Mouse (Mus musculus) liver, adult 2 months (tissue): Measurements from ENCODE around the gene Abcc5.

Experiments used
- CTCF ChIP-seq: fragments of 200-500 bp; IDR thresholded peaks from 2 replicates; pipeline ENCODE4 v1.5.1; 2011; ENCODE audit warnings: low read depth, low read length, control low read depth
- POLR2A ChIP-seq: fragments of 200-500 bp; IDR thresholded peaks from 2 replicates; pipeline ENCODE4 v1.6.1; 2011; ENCODE audit warnings: low read length, control low read depth; ENCODE audit not compliant: insufficient read depth; ENCODE audit errors: extremely low read depth

DNA sequence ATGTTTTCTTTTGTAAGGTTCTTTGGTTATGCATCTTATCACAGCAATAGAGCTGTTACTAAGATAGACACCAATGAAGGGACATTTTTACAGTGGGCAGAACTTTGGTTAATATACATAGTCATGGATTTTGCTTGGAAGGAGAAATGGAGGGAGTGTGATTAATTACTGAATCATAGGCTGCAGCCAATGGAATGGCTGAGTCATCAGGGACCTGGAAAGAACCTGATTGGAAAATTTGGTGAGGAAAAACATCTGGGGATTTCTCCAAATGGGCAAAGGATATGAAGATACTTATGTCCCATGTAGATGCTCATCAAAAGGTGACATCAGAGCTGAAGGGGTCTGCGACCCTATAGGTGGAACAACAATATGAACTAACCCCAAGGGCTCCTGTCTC, 72.2 kb downstream of the Abcc5 start:
- TF ChIP-seq CTCF (no peak), POLR2A (no peak)
